Mouse (Mus musculus) hindbrain, embryonic 15.5 days (tissue): ENCODE results near the gene Slc38a1. TPM values are rescaled to one million over a fixed set of nuclear protein-coding genes. Genes with fewer than 3 reads are reported as not detected.

ENCODE experiments used
- ATAC-seq: fragments of 200-750 bp; cut with Nextera tagmentation; 2 replicates; pipeline ENCODE4 v1.8.0; 2017; ENCODE audit warnings: low read depth, moderate number of reproducible peaks, moderate TSS enrichment; ENCODE audit not compliant: low FRiP score
- H3K27ac ChIP-seq: fragments of 300-500 bp; sonication (generic); replicated peaks from 2 replicates; pipeline ENCODE4 v1.5.1; 2015; ENCODE audit warnings: mild to moderate bottlenecking, inconsistent platforms
- H3K27me3 ChIP-seq: fragments of 300-500 bp; sonication (generic); 2 replicates; pipeline ENCODE4 v1.6.1; 2015; ENCODE audit warnings: control low read depth, inconsistent platforms
- H3K36me3 ChIP-seq: fragments of 300-500 bp; sonication (generic); 2 replicates; pipeline ENCODE4 v1.6.1; 2015; ENCODE audit warnings: control low read depth, inconsistent platforms
- H3K4me1 ChIP-seq: fragments of 300-500 bp; sonication (generic); replicated peaks from 2 replicates; pipeline ENCODE4 v1.6.1; 2015; ENCODE audit warnings: control low read depth, inconsistent platforms
- H3K4me2 ChIP-seq: fragments of 300-500 bp; sonication (generic); 2 replicates; pipeline ENCODE4 v1.6.1; 2015; ENCODE audit warnings: moderate library complexity, mild to moderate bottlenecking, inconsistent platforms
- H3K4me3 ChIP-seq: fragments of 300-500 bp; sonication (generic); 2 replicates; pipeline ENCODE4 v1.5.1; 2015; ENCODE audit warnings: mild to moderate bottlenecking, inconsistent platforms
- H3K9ac ChIP-seq: fragments of 300-500 bp; sonication (generic); 2 replicates; pipeline ENCODE4 v1.6.1; 2015; ENCODE audit warnings: inconsistent platforms
- H3K9me3 ChIP-seq: fragments of 300-500 bp; sonication (generic); 2 replicates; pipeline ENCODE4 v1.6.1; 2016; ENCODE audit warnings: control low read depth, inconsistent platforms
- WGBS: fragments of 180-500 bp; shearing (Covaris S2); methylation state at CpG from one replicate; pipeline ENCODE4 v1.1.7; 2015; 5-methylcytosine and 5-hydroxymethylcytosine counted together
- polyA plus RNA-seq: library from polyadenylated mRNA; unstranded; fragments of >200 nt; fragmentation: Nextera tagmentation; extraction: Ambion mirVana; gene quantifications from 2 replicates; pipeline ENCODE4 v1.2.1, GENCODE M21; 2015

Slc38a1 gene
- polyA plus RNA-seq, 1 experiment from 2014 or later, result 134 TPM

- Histone ChIP-seq H3K9me3 (no peaks in the 10 kb centered on the region), H3K27me3 (no peaks in the 10 kb centered on the region), H3K36me3 (no peaks in the 10 kb centered on the region), H3K27ac (peak overlapping the region; percentile 59), H3K4me3 (peak overlapping the region; percentile 44), H3K9ac (peak overlapping the region; percentile 50), H3K4me1 (peaks cover 9% of the 10 kb centered on the region; the same call in 1 of the 2 replicates), H3K4me2 (peak overlapping the region; percentile 70)
- WGBS, result 3% methylated on average over 24 of the region's 24 CpGs
- no peak for ATAC-seq
Observed at GRCm38 (mm10) chr15:96543181-96543828, 99.4 kb downstream of the Slc38a1 start.

DNA sequence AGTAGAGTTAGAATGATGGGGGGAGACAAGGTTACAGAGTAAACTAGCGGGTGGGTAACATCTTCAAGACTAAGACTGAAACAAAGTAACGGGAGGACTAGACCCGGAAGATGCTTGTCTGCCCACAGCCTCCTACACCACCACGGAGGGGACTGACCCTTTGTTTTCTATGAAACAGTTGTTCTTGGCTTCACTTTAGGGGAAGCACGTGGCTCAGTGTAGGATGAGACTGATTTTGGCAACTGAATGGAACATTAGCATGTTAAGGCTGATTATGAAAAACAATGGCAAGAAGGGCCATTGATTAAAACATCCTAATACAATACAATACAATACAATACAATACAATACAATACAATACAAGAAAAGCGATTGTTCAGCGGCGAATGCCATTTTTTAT is 100.6 kb downstream of the Slc38a1 start:
- Histone ChIP-seq H3K27me3 (no peaks in the 10 kb centered on the region), H3K27ac (no peak overlapping the region), H3K9ac (no peak overlapping the region), H3K4me1 (peaks cover 3% of the 10 kb centered on the region; the same call in 1 of the 2 replicates), H3K36me3 (no peaks in the 10 kb centered on the region), H3K4me2 (no peak overlapping the region), H3K4me3 (no peak overlapping the region), H3K9me3 (no peaks in the 10 kb centered on the region)
- WGBS, result 52% methylated on average over 8 of the region's 8 CpGs
- ATAC-seq, result no peak

GRCm38 (mm10) chr15:96537272-96537671 is 105.4 kb downstream of the Slc38a1 start:
- Histone ChIP-seq H3K4me3 (no peak overlapping the region), H3K9me3 (no peaks in the 10 kb centered on the region), H3K9ac (no peak overlapping the region), H3K27ac (no peak overlapping the region), H3K4me1 (no peaks in the 10 kb centered on the region; the same call in 1 of the 2 replicates), H3K27me3 (no peaks in the 10 kb centered on the region), H3K36me3 (no peaks in the 10 kb centered on the region), H3K4me2 (no peak overlapping the region)
- 95% methylated on average over 11 of the region's 11 CpGs for WGBS
- ATAC-seq, result no peak

DNA sequence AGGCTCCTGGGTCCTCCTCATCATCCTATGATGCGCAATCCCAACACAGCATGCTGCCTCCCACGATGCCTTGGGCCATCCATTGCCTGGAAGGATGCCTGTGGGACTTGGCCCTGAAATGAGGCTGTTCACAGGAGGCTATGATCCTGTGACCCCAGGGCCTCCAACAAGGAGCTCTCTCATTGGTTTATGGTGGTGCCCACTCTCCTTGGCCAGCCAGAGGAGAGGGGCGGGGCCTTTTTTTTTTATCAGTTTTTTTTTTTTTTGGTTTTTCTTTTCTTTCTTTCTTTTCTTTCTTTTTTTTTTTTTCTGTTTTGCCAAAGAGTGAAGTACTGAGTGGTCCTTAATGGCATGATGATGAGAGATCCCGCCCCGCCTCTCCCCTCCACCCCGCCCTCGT is 106.3 kb downstream of the Slc38a1 start:
- Histone ChIP-seq H3K9ac (no peak overlapping the region), H3K4me3 (no peak overlapping the region), H3K9me3 (no peaks in the 10 kb centered on the region), H3K36me3 (no peaks in the 10 kb centered on the region), H3K27ac (no peak overlapping the region), H3K4me1 (no peaks in the 10 kb centered on the region), H3K4me2 (no peak overlapping the region), H3K27me3 (no peaks in the 10 kb centered on the region)
- 89% methylated on average over 7 of the region's 7 CpGs for WGBS
- ATAC-seq, result no peak

DNA sequence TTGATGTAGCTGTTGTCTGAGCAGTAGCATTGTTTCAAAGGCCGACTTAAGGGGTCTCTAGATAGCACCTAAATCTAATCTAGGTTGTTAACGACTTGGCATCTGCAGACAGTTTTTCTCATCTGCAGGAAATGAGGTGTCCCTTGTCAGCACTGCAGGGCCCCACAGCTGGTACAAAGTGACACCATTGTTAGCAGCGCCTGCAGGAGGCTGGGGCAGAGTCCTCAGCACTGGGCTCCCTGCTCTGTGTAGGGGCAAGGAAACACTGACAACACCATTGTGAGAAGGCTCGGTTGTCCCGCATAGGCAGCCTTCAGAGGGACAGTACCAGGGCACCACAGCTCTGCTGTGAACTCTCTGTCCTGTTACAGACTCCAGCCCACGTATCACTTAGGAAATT is 115.0 kb downstream of the Slc38a1 start:
- H3K27me3 ChIP-seq, result no peaks in the 10 kb centered on the region
- no peak for ATAC-seq
- 29% methylated on average over 6 of the region's 6 CpGs for WGBS
- H3K4me1 ChIP-seq, result 0 out of 2 replicates have a peak, but pooled peaks cover 8% of the 10 kb centered on the region
- H3K36me3 ChIP-seq, result no peaks in the 10 kb centered on the region
- H3K4me2 ChIP-seq, result no peak overlapping the region
- H3K9ac ChIP-seq, result no peak overlapping the region
- H3K9me3 ChIP-seq, result no peaks in the 10 kb centered on the region
- no peak overlapping the region for H3K27ac ChIP-seq
- no peak overlapping the region for H3K4me3 ChIP-seq

DNA sequence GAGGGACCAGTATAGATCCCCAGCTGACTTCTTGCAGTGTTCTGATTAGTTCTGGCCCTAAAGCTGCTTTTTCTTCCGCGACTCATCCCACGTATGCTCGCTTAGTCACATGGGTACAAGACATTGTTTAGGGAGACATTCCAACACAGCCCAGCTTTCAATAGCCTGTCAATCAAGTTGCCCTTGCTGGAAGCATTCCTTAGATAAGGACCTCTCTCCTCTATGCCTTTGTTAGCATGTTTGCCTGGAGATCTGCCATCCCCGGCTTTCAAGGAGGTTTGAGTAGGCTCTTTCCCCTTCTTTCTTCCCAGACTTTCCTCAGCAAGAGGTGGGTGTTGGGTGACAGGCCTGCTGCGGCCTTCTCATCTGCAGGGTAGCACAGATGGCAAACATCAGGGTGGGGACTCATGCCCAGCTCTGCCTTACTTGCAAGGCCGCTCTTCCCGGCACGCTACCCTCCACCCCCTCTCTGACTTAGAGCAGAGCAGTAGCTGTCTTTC is 118.4 kb downstream of the Slc38a1 start:
- H3K27ac ChIP-seq, result no peak overlapping the region
- 0 out of 2 replicates have a peak, but pooled peaks cover 8% of the 10 kb centered on the region for H3K4me1 ChIP-seq
- WGBS, result 32% methylated on average over 9 of the region's 9 CpGs
- H3K27me3 ChIP-seq, result no peaks in the 10 kb centered on the region
- no peak overlapping the region for H3K4me2 ChIP-seq
- H3K36me3 ChIP-seq, result no peaks in the 10 kb centered on the region
- no peak overlapping the region for H3K9ac ChIP-seq
- no peak for ATAC-seq
- H3K9me3 ChIP-seq, result no peaks in the 10 kb centered on the region
- H3K4me3 ChIP-seq, result no peak overlapping the region

Other genes with a start within 250 kb of the Slc38a1 start
- 42.3 and 45.3 TPM in 2 replicates for gene Scaf11, start 182.1 kb downstream of the Slc38a1 start, polyA plus RNA-seq
- gene Slc38a2, start 56.8 kb upstream of the Slc38a1 start, polyA plus RNA-seq, result 102 and 108 TPM in 2 replicates